Mouse (Mus musculus) adrenal gland, adult 18-20 months (tissue): Measurements from ENCODE around the gene Fos. TPM values are rescaled to one million over a fixed set of nuclear protein-coding genes. Genes with fewer than 3 reads are reported as not detected.

Experiments used
- DNase-seq, 2 experiments: peaks; one replicate each; pipeline ENCODE4 v3.0.0; 2021 to 2022; ENCODE audit warnings: low spot score in 2 of 2
- long read RNA-seq, 2 experiments: library from polyadenylated mRNA; stranded (forward); transcript quantifications; one replicate each; pipeline ENCODE4 v2.0.0; 2021
- total RNA-seq, 2 experiments: library from RNA; stranded (reverse); gene quantifications; 1 replicate in 1 of 2; 2 replicates in 1 of 2; pipeline ENCODE4 v1.2.3; 2021

Gene Fos
- 1 to 10 TPM; 2.9 to 4.3 TPM for total RNA-seq
- long read RNA-seq, experiment 1, partial matches to known transcripts, result 1 of 2 reads
- long read RNA-seq, experiment 1, other reads (novel, unspliced or antisense), result 0 of 2 reads
- long read RNA-seq, experiment 2, partial matches to known transcripts, result 0 of 3 reads
- long read RNA-seq, experiment 2, other reads (novel, unspliced or antisense), result 0 of 3 reads

DNA sequence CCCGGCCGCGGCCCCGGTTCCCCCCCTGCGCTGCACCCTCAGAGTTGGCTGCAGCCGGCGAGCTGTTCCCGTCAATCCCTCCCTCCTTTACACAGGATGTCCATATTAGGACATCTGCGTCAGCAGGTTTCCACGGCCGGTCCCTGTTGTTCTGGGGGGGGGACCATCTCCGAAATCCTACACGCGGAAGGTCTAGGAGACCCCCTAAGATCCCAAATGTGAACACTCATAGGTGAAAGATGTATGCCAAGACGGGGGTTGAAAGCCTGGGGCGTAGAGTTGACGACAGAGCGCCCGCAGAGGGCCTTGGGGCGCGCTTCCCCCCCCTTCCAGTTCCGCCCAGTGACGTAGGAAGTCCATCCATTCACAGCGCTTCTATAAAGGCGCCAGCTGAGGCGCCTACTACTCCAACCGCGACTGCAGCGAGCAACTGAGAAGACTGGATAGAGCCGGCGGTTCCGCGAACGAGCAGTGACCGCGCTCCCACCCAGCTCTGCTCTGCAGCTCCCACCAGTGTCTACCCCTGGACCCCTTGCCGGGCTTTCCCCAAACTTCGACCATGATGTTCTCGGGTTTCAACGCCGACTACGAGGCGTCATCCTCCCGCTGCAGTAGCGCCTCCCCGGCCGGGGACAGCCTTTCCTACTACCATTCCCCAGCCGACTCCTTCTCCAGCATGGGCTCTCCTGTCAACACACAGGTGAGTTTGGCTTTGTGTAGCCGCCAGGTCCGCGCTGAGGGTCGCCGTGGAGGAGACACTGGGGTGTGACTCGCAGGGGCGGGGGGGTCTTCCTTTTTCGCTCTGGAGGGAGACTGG lies at the start of gene Fos:
Gene Fos (plus strand): TSS at position 410 of the 817 bp plus-strand sequence.
- DNase-seq, result peak; percentile 88 to 89

GRCm38 (mm10) chr12:85425721-85426120 lies 48.0 kb upstream of the Fos start:
- DNase-seq, result no peak

- DNase-seq, result no peak
Observed at GRCm38 (mm10) chr12:85426126-85426525, 47.6 kb upstream of the Fos start.

- no peak for DNase-seq
Observed at GRCm38 (mm10) chr12:85427802-85428201, 45.9 kb upstream of the Fos start.

GRCm38 (mm10) chr12:85429999-85430398 lies 43.7 kb upstream of the Fos start:
- DNase-seq, result no peak

- no peak for DNase-seq
Observed at GRCm38 (mm10) chr12:85430434-85430833, 43.3 kb upstream of the Fos start.

DNA sequence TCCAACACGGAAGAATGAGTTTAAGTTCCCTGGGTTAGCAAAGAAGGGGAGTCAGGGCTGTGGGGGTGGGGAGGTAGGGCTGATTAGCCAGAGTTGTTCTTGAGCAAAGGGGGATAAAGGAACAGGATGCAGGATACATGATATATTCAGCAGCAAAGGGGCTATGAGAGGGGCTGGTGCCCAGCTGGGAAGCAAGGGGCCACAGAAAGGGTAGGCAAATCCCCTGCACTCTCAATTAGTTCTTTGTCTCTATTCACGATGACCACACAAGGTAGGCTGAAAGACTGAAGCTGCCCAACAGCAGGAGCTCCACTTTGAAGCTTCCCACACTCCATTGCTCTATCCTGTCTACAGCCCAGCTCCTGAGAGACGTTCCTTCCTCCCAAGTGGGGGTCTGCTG lies 39.8 kb upstream of the Fos start:
- no peak for DNase-seq

DNA sequence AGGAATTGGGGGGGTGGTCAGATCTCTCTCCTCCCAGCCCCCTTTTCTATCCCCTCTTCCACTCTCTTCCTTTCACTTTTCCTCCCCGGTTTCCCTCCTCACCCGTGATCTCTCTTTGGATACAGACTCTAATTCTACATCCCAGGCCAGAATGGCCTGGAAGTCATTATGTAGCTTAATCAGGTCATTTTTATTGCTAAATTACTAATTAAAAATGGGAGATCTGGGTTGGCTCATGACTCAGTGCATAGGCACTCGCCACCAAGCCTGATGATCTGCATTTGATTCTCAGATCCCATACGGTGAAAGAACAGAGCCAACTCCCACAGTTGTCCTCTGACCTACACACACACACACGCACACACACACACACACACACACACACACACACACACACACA lies 39.2 kb upstream of the Fos start:
- DNase-seq, result no peak

DNA sequence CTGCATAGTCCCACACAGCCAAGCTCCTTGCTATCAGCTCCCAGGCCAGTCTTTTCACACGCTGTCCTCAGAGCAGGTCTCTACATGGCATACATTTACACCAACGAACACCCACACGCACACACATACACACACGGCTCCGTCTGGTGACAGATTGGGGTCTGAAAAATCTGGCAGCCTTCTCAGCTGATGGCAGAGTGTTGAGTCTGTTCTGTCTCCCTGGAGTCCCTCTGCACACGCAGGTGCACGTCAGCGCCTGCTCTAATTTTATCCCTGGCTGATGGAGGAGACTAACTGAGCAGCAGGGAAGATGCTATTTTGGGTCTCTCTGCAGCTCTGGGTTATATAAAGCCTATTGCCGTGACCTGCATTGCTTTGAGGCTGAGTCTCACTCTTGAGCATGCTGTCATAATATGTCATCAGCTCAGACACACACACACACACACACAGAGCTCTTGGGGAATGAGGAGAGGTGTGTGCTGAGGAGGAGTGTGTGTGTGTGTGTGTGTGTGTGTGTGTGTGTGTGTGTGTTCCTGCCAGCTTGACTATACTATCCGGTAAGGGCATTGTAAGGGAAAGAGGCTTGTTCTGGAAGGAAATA lies 37.6 kb upstream of the Fos start:
- DNase-seq, result no peak

- no peak for DNase-seq
Observed at GRCm38 (mm10) chr12:85437172-85437876, 36.4 kb upstream of the Fos start.

DNA sequence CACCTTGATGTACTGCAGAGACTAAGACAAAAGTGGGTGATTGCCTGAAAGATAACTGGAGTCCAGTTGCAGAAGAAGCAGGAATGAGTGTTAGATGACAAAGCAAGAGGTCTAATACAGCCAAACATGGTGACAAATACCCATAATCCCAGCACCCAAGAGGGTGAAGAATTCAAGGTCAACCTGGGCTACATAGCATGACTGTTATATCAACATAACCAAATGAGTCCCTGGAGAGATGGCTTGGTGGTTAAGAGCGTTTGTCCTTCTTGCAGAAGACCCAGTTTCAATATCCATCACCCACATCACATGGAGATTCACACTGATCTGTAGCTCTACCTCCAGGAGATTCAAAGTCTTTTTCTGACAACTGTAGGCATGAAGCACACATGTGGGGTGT lies 30.2 kb upstream of the Fos start:
- no peak for DNase-seq

DNA sequence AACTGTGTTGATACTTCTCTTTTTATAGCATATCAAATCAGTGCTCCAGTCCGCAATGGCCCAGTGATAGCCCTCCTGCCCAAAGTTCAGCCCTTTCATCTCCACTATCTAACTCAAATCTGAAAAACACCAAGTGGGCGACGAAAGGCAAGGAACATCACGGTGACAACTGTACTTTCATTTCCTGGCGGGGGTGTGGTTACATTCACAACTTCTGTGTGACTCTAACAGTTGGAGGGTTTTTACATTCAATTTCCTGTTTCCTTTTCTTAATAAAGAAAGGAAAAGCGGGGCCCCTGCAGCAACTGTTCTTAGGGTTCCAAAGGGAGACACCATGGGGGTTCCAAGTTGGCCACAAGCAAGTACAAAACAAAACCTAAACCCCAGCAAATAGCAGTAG lies 29.0 kb upstream of the Fos start:
- DNase-seq, result no peak

GRCm38 (mm10) chr12:85447009-85447408 lies 26.7 kb upstream of the Fos start:
- no peak for DNase-seq

DNA sequence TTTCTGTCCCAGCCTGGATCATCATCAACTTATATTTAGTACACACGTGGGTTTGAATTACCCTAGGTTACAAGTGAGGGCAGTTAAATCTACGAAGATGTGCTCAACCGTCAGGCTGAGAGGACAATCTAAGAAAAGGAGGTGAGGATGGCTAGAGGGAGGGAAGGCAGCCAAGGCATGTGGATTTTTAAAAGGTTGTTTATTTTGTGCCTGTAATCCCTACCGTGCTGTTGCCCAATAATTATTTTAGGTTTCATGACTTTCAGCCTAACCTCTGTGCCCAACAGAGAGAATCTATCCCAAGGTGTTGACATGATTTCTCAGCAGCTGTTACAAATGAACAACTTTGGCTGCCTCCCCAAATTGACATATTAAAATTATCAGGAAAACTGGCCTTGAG lies 26.2 kb upstream of the Fos start:
- DNase-seq, result no peak

DNA sequence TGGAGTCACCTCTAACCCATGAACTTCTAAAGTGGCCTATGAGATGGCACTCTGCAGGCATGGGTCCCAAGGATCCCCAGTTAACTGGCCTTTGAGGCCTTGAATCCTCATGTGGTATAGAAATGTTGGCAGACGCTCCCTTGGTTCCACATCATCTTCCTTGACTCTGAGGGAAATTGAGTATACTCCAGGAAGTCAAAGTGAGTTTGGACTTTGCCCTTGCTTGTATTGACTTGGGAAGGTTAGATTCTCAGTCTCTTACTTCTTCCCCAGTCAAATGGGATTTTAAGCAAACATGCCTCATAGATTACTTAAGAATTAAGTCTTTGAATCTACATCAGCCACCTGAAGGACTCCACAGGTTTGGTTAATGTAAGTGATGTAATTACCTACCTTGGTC lies 24.2 kb upstream of the Fos start:
- no peak for DNase-seq

GRCm38 (mm10) chr12:85451693-85452491 lies 21.8 kb upstream of the Fos start:
- DNase-seq, result peak in 1 of 2 experiments; percentile 29

DNA sequence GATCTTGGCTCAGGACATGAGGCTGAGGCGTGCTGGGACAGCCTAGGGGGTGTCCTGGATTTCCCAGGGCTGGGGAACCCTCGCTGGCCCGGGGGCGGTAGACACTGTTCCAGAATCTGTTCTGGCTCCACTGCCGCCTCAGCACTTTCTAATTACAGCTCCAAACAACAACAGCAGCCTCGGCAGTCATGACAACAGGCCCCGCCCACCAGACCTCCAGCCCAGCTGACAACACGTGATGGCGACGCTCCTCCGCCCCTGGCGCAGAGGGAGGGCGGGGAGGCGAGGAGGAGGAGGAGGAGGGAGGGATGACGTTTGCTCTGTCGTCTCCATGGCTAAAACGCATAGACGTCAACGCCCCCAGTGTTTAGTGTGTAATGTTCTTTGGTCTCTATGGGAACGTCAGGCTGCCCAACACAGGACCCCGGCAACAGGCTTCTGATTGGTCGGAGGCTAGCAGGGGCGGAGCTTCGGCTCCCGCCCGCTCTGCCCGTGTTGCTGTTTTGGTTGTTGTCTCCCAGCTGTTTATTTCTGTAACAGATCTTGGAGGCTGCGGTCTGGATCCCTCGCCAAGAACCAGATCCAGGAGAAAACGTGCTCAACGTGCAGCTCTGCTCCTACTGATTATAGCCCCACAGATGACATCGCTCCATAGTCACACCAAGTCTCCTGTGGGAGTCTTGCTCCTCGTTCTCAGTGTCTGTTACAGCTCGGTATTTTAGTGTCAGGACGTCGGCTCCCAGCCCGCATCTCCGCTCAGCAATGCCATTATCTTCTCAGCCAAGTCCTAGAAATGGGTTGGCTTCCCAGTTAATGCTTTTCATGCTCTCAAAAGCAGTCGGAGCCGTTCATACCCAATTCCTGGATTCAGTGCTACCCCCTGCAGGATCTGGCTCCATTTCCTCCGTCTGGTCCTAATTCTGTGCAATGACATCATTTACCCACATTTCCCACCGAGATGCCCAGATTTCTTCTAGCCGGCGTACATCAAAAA lies 18.3 kb upstream of the Fos start:
- peak; percentile 94 to 95 for DNase-seq

DNA sequence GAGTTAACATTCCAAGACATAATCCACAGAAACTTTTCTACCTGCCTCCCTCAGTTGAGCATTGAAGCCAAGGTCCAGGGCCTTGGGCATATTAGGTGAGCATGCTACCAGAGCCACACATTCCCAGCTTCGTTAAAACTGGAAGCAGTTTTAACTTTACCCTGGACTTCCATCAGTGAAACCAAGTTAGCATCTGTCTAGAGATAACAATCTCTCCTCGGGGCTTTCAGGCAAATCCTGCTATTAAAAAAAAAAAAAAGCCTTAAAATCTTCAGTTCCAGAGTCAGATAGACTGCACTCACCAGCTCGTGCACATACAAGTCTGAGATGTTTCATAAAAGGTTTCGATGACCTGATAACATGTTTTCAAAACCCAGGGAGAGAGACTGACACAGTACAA lies 17.4 kb upstream of the Fos start:
- no peak for DNase-seq

DNA sequence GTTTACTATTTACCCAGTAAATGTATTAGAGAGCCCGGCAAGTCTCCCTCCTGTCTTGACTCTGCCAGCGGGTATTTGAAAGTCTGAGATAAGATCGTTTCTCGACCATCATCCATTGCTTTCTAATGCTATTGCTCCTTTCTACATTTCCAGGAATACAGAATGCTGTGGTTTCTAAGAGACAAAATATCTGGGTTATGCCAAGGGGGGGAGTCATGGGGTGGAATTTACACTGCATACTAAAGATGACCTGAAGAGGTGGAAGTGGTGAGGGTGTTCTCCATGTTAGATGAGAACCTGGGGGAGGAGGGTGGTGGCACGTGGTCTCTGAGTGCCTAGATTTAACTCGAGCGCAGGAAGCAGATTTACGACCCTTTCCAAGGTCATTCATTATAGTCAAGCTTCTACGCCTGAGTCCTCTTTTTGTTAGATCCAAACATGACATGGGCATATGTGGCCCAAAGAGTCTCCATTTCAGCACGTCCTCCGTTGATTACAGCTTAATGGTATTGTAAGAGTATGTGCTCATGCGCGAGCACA lies 16.7 kb upstream of the Fos start:
- no peak for DNase-seq
